Mouse (Mus musculus) cerebellum, adult 9-11 months (tissue): Measurements from ENCODE around the gene 6430550D23Rik.

Experiments
- DNase-seq: peaks from one replicate; pipeline ENCODE4 v3.0.0; 2022

Gene 6430550D23Rik

DNA sequence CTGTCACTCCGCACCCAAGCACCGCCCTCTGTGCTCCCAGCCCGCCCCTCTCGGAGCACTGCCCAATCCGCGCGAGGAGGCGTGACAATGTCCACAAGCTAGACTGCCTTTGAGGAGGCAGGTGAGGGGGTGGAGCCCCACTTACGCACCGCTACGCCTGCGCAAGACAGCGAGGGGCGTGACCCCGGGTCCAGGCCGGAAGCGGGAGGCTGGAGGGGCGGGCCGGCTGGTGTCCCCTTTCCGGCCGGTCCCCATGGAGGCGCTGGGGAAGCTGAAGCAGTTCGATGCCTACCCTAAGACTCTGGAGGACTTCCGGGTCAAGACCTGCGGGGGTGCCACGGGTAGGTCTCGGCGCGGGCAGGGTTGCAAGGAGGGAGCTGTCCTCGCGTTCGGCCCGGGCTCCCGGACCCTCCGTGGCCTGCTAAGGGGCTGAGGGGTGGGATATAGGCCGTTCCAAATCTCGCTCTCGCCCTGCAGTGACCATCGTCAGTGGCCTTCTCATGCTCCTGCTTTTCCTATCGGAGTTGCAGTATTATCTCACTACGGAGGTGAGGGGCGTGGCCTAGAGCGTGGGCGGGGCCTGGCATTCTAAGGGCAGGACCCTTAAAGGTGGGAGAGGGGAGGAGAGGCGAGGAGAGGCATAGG, at the start of gene 6430550D23Rik, which contains the start of gene Ergic3:
Gene 6430550D23Rik, minus strand, starts transcription at position 90 of the 645 bp plus-strand sequence.
Gene Ergic3, plus strand, starts transcription at position 158 of the 645 bp plus-strand sequence.
- peak; percentile 99 for DNase-seq

- DNase-seq = no peak
Measured at GRCm38 (mm10) chr2:156052816-156053215, 45.0 kb upstream of the 6430550D23Rik start, which contains the start of gene Fer1l4. Gene Fer1l4 (minus strand): TSS chr2:156052947.

DNA sequence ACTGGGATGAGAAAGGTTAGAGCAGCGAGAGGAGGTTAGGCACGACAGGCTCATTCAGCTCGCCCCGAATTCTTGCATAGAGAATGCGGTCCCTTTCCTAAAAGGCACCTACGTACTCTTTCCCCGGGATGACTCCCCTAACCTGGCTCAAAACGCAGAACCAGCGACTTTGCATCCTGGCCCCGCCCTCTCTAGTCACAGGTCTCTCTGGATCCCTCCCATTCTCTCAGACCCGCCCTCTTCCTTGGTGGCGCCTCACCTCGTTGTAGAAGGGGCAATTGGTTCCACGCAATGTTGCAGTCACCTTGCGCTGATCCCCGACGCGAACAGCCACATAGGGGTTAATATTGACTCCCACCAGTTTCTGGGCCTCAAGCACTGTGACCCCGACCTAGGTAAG, 40.2 kb upstream of the 6430550D23Rik start:
- no peak for DNase-seq

DNA sequence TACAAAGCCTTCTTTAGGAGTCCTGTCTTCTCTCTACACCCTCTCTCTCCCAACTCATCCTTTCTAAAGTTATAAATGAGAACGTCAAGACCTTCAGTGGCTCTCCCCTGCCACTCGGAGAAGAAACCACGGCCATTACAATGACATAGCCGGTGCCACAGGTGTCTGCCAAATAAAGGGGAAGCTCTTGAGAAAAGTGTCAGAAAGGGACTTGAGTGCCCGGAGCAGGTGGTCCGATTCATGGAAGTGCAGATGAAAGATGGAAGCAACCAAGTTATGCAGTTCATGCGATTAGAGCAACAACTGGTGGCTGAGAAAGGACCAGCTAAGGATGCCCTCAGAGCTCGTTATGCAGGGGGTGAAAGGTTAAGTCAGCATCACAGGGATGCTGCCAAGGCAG, 35.1 kb upstream of the 6430550D23Rik start:
- no peak for DNase-seq

DNA sequence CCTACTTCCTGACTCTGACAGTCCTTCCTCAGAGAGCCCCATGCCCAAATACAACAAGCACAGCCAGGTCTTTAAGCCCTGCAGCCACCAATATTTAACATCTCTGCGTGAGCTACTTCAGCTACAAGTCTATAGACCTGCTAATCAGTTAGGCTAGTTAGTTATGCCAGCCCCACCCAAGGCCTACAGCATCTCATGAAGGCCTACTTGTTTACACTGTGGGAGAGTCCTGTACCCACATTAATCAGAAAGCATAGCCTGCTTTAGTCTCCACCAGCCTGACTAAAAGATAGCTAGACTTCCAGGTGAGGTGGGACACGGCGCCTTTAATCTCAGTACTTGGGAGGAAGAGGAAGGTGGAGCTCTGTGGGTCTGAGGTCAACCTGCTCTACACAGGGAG, 31.6 kb upstream of the 6430550D23Rik start:
- no peak for DNase-seq

GRCm38 (mm10) chr2:156025482-156025881, 17.7 kb upstream of the 6430550D23Rik start:
- no peak for DNase-seq

GRCm38 (mm10) chr2:156021765-156022164, 14.0 kb upstream of the 6430550D23Rik start:
- DNase-seq = no peak

GRCm38 (mm10) chr2:156021219-156021618, 13.4 kb upstream of the 6430550D23Rik start:
- no peak for DNase-seq

DNA sequence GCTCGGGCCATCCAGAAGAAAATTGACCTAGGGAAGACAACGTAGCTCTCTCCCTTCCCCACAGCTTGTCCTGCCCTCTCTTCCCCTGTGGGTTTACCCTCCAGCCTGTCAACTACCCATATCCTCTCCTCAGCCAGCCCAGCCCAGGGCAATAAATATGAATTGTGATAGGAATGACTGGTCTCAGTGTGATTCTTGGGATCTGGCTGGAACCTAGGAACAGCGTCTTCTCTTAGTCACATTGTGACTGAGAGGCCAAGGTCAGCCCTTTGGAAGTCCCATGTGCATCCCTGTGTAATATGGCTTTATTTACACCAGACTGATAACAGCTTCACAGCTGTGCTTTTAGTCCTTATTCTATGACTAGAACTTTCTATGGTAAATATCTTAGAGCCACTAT, 10.3 kb upstream of the 6430550D23Rik start:
- no peak for DNase-seq

- DNase-seq = no peak
Measured at GRCm38 (mm10) chr2:156005393-156005792, 2.4 kb downstream of the 6430550D23Rik start.

DNA sequence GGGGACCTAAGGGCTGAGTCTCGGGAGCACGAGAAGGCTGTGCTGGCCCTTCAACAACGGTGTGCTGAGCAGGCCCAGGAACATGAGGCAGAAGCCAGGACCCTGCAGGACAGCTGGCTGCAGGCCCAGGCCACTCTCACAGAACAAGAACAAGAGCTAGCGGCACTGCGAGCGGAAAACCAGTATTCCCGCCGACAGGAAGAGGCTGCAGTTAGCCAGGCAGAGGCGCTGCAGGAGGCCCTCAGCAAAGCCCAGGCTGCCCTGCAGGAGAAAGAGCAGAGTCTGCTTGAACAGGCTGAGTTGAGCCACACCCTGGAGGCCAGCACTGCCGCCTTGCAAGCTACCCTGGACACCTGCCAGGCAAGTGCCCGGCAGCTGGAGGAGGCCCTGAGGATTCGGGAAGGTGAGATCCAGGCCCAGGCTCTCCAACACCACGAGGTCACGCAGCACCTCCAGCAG, 15.9 kb downstream of the 6430550D23Rik start:
- peak; percentile 98 for DNase-seq

DNA sequence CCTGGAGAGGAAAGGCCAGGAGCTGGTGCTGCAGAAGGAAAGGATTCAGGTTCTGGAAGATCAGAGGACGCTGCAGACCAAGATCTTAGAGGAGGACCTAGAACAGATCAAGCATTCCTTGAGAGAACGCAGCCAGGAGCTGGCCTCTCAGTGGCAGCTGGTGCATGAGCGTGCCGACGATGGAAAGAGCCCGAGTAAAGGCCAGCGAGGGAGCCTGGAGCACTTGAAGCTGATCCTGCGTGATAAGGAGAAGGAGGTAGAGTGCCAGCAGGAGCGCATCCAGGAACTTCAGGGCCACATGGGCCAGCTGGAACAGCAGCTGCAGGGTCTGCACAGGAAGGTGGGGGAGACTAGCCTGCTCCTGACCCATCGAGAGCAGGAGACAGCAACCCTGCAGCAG, 16.6 kb downstream of the 6430550D23Rik start:
- DNase-seq = peak; percentile 63

DNA sequence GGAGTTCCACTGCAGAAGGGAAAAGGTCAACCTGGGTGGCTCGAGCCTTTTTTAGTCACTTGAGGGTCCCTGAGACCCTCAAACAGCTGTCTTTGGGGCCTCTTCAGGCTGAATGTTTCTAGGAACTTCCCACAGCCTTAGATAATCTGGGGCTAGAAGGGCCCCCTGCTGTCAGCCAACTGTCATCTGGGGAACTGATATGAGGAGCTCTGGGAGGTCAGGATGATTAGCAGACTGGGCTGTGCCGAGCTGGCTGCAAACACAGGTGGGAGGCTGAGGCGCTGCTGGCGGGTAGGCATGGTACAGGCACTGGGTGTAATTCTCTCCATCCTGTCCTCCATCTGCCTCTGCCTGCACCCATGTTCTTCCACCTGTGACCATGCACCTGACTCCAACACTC, 18.7 kb downstream of the 6430550D23Rik start:
- DNase-seq = peak; percentile 84

DNA sequence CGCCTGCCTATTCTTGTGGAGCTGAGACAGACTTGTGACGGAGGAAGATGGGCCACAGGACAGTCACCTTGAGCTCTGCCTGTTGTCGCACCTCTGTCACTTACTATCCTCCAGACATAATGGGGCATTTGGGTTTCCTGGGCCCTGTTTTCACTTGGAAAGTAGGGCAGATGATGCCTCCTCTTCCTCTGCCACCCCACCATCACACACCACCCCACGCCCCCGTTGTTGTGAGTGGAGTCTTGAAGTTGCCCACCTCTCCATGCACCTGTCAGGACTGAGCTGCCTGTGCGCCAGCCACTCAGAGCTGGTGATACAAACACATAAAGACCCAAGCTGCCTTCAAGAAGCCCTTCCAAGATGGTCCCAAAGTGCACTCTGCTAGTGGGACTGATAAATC, 20.6 kb downstream of the 6430550D23Rik start:
- DNase-seq = no peak

GRCm38 (mm10) chr2:155985776-155986175, 22.0 kb downstream of the 6430550D23Rik start:
- DNase-seq = no peak

DNA sequence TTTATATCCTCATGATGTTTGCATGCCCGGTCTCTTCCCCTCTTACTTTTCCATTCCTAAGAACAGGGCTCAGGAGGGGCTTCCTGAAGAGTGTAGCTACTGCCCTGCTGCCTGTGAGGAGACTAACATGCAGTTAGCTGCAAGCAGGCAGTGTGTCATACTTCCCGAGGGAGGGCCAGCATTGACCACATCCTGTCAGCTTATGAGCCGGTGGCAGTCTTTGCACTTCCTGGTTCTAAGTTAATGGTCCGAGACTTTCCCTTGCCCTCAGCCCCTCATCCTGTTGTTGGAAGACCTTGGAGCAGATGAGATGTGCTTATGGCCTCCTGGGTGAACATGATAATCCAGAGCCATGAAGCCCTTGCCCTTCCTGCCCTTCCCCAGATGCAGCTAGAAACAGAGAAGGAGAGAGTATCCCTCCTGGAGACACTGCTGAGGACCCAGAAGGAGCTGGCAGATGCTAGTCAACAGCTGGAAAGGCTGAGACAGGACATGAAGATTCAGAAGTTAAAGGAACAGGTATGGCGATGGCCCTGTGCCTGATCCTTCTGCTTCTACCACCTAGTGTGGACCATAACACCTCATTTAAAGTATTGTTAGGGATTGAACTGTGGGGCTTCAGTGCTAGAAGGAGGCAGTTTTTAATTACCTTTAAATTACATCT, 28.3 kb downstream of the 6430550D23Rik start:
- DNase-seq = no peak

DNA sequence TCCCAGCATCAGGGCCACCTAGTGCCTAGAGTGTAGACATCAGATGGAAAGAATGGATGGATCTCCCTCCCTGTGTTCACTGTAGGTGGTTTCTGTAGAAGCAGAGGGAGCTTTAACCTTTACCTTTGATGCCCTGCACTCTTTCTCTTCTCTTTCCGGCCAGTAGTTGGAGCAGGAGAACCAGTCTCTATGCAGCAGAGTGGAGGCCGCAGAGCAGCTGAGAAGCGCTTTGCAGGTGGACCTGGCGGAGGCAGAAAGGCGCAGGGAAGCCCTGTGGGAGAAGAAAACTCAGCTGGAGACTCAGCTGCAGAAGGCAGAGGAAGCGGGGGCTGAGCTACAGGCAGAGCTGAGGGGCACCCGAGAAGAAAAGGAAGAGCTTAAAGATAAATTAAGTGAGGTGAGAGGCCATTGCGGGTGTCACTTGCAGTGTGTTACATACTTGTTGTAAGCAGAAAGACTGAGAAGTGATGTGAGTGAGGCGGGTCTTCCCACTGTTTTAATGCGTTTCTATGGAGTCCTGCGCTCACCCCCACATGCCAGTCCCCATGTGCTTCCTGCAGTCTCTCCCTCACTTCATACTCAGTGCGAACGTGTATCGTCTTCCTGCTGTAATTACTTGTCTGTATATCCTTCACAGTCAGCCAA, 33.6 kb downstream of the 6430550D23Rik start:
- no peak for DNase-seq

GRCm38 (mm10) chr2:155973348-155973747, 34.4 kb downstream of the 6430550D23Rik start:
- no peak for DNase-seq

DNA sequence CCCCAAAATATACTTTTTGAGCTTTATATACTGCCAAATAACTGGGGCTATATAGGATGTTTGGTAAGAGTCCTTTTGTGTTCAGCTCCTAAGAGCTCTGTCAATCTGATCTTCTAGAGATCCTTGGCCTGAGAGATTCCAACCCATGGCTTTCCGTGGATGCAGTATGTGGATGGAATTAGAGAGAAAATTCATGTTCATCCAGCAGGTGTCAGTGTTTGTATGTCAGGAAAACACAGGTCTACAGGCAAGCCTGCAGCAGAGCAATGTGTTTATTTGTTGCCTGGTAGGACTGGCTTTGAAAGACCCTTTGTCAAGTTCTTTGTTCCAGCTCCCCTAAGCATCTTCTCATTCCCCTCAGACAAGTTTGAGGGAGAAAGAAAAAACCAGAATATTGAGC, 44.8 kb downstream of the 6430550D23Rik start:
- DNase-seq = no peak

DNA sequence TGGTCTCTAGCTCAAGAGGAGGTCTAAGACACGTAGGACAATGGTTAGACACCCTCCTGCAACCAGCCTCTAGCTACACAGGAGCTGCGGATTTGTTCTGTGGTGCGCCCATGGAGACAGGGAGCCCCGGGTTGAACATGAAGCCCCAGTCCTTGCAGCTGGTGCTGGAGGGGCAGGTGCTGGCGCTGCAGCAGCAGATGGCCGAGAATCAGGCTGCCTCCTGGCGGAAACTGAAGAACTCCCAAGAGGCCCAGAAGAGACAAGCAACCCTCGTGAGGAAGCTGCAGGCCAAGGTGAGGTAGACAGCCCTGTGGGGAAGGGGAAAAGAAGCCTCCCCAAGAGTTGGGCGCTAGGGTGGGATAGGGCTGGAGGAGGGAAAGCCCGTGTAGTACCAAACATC, 45.9 kb downstream of the 6430550D23Rik start:
- DNase-seq = no peak

- no peak for DNase-seq
Measured at GRCm38 (mm10) chr2:155959981-155960380, 47.8 kb downstream of the 6430550D23Rik start.

- peak; percentile 92 for DNase-seq
Measured at GRCm38 (mm10) chr2:155956134-155957059, 51.4 kb downstream of the 6430550D23Rik start, which contains the start of gene Cep250. Gene Cep250 (plus strand): TSS chr2:155956458.

- peak; percentile 75 for DNase-seq
Measured at GRCm38 (mm10) chr2:155952006-155952405, 55.8 kb downstream of the 6430550D23Rik start.
